ENCODE assay signal across 23 mouse cellular contexts in the genomic region with DNA sequence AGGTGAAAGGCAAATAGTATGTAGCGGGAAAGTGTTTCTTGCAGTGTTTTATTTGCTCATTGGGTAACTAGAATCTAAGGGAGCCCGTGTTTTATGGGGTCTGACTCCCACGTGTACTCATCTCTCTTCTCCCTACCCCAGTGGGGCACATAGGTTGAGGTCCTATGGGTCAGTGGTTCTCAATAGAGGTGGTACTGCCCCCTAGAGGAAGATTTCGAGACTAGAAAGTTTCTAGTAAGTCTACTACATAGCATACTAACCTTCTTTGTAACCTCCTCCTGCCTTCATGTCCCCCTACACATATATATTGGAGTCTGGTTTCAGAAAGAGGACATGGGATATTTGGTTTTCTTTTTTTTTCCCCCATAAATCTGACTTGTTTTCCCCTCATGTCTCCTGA. TPM values are rescaled to one million over a fixed set of nuclear protein-coding genes. Genes with fewer than 3 reads are reported as not detected.
DNase-seq lines count a peak whose midpoint lies in the region; ATAC-seq and TF ChIP-seq lines count a peak whose summit lies in the region.
"Had no signal": no experiment of that assay in that cellular context is flagged by ENCODE, and none has a peak within 500 bp of the region (broad histone marks: within the 10 kb centered on the region; RNA-seq: fewer than 3 reads in every experiment).

No protein-coding gene starts in this region.

- WGBS in intestine, postnatal 0 days: 70% methylated on average over 4 of the region's 4 CpGs
- WGBS in intestine, embryonic 15.5 days: 70% methylated on average over 4 of the region's 4 CpGs
- WGBS in hindbrain, embryonic 13.5 days: 85% methylated on average over 4 of the region's 4 CpGs

- no peak overlapping the region for H3K4me2 ChIP-seq in intestine, postnatal 0 days (replicated peaks; ENCODE audit: low read depth)
- no peak overlapping the region for H3K4me2 ChIP-seq in intestine, embryonic 15.5 days (replicated peaks)
- no peak overlapping the region for H3K4me2 ChIP-seq in CH12.LX (ENCODE audit: insufficient read depth, low read depth, poor library complexity, severe bottlenecking)
- H3K4me2 ChIP-seq in hindbrain, embryonic 13.5 days: no peak overlapping the region
- H3K4me2 ChIP-seq: forebrain, embryonic 13.5 days; heart, embryonic 13.5 days had no signal

- H3K27me3 ChIP-seq in intestine, postnatal 0 days (replicated peaks; ENCODE audit: control insufficient read depth, insufficient read depth, low read length): no peaks in the 10 kb centered on the region
- H3K27me3 ChIP-seq in intestine, embryonic 15.5 days (replicated peaks): no peaks in the 10 kb centered on the region
- no peaks in the 10 kb centered on the region for H3K27me3 ChIP-seq in CH12.LX (replicated peaks)
- H3K27me3 ChIP-seq in MEL (ENCODE audit: control insufficient read depth in 1 of 2, insufficient read depth in 2 of 2, low read length in 2 of 2): no peaks in the 10 kb centered on the region
- H3K27me3 ChIP-seq in splenic B cell, adult 2 months (ENCODE audit: control insufficient read depth, insufficient read depth, low read length, poor library complexity, severe bottlenecking): no peaks in the 10 kb centered on the region
- no peaks in the 10 kb centered on the region for H3K27me3 ChIP-seq in hindbrain, embryonic 13.5 days
- H3K27me3 ChIP-seq: forebrain, embryonic 13.5 days; heart, embryonic 13.5 days had no signal

- TF ChIP-seq CTCF in intestine, postnatal 0 days (IDR thresholded peaks at IDR 0.05; ENCODE audit: low read depth): peak; percentile 41; the same call in 1 of the 2 replicates
- TF ChIP-seq CTCF in CH12.LX (conservative IDR thresholded peaks at IDR 0.05 in 1 of 2, IDR thresholded peaks at IDR 0.05 in 1 of 2; ENCODE audit: low read depth in 2 of 2, low read length in 2 of 2) (peak; percentile 11 to 63; a peak in 2 of 4 replicates), MEL (IDR thresholded peaks at IDR 0.05 in 2 of 3, conservative IDR thresholded peaks at IDR 0.05 in 1 of 3; ENCODE audit: control insufficient read depth in 1 of 3, insufficient read depth in 1 of 3, low read depth in 2 of 3, low read length in 3 of 3, poor library complexity in 1 of 3, severe bottlenecking in 1 of 3) (peak in 2 of 3 experiments; percentile 25 to 51; a peak in 3 of 6 replicates)

- TF ChIP-seq RAD21 in CH12.LX (IDR thresholded peaks at IDR 0.05; ENCODE audit: low read depth, low read length) (peak; percentile 61), MEL (IDR thresholded peaks at IDR 0.05; ENCODE audit: low read depth, low read length) (peak; percentile 38)

- H3K27ac ChIP-seq in intestine, postnatal 0 days (ENCODE audit: low read depth, low read length): no peak overlapping the region
- H3K27ac ChIP-seq in intestine, embryonic 15.5 days: no peak overlapping the region
- H3K27ac ChIP-seq in CH12.LX (ENCODE audit: insufficient read depth, low read depth) (no peak overlapping the region), MEL (ENCODE audit: control insufficient read depth, low read depth, low read length) (no peak overlapping the region)
- H3K27ac ChIP-seq in hindbrain, embryonic 13.5 days: no peak overlapping the region
- H3K27ac ChIP-seq: embryonic facial prominence, embryonic 10.5 days; forebrain, embryonic 13.5 days; heart, embryonic 13.5 days had no signal

- no peaks in the 10 kb centered on the region for H3K9me3 ChIP-seq in intestine, postnatal 0 days (ENCODE audit: control insufficient read depth)
- H3K9me3 ChIP-seq in intestine, embryonic 15.5 days: no peaks in the 10 kb centered on the region
- H3K9me3 ChIP-seq in CH12.LX (replicated peaks; ENCODE audit: low read length) (no peaks in the 10 kb centered on the region), MEL (replicated peaks; ENCODE audit: insufficient read depth, low read length) (no peaks in the 10 kb centered on the region)
- no peaks in the 10 kb centered on the region for H3K9me3 ChIP-seq in hindbrain, embryonic 13.5 days
- H3K9me3 ChIP-seq: embryonic facial prominence, embryonic 10.5 days; forebrain, embryonic 13.5 days; heart, embryonic 13.5 days had no signal

- ATAC-seq in intestine, postnatal 0 days: no peak
- ATAC-seq in intestine, embryonic 15.5 days: no peak
- ATAC-seq in hindbrain, embryonic 13.5 days (ENCODE audit: low FRiP score): no peak
- ATAC-seq: forebrain, embryonic 13.5 days; forebrain, postnatal 0 days; hindbrain, embryonic 16.5 days; intestine, embryonic 16.5 days had no signal

- in situ Hi-C loops in CH12.LX (cut with MboI; ENCODE audit: low pct_ligation_motif_present, low pct_unique_long_range_greater_than_20kb, low sequenced_read_pairs): loop anchor here (25.0 kb wide), 1 partner anchor 331 kb away; the partner anchor contains the start of gene Cbr3

- H3K79me2 ChIP-seq in CH12.LX (replicated peaks; ENCODE audit: control insufficient read depth, extremely low read depth, insufficient read depth, poor library complexity, severe bottlenecking) (no peaks in the 10 kb centered on the region), MEL (ENCODE audit: control insufficient read depth, insufficient read depth, low read length, poor library complexity) (no peaks in the 10 kb centered on the region)

- no peaks in the 10 kb centered on the region for H3K36me3 ChIP-seq in intestine, postnatal 0 days (ENCODE audit: control insufficient read depth, insufficient read depth)
- H3K36me3 ChIP-seq in intestine, embryonic 15.5 days: no peaks in the 10 kb centered on the region
- peaks cover 0 to 8% of the 10 kb centered on the region in 2 experiments for H3K36me3 ChIP-seq in CH12.LX (replicated peaks in 1 of 2; ENCODE audit: control insufficient read depth in 1 of 2, insufficient read depth in 1 of 2, low read length in 1 of 2)
- H3K36me3 ChIP-seq in MEL (ENCODE audit: control insufficient read depth in 1 of 2, insufficient read depth in 2 of 2, low read length in 2 of 2): peaks cover 0 to under 1% of the 10 kb centered on the region in 2 experiments; a peak in 2 of 4 replicates
- H3K36me3 ChIP-seq in splenic B cell, adult 2 months (ENCODE audit: control insufficient read depth, insufficient read depth, low read length, poor library complexity, severe bottlenecking): no peaks in the 10 kb centered on the region
- H3K36me3 ChIP-seq in hindbrain, embryonic 13.5 days: no peaks in the 10 kb centered on the region
- H3K36me3 ChIP-seq: embryonic facial prominence, embryonic 10.5 days; heart, embryonic 13.5 days had no signal

- dilution Hi-C loops in CH12.LX (cut with MboI; ENCODE audit: extremely low pct_ligation_motif_present, extremely low pct_unique_long_range_greater_than_20kb, low sequenced_read_pairs): no loop called here

- TF ChIP-seq EP300 in CH12.LX (IDR thresholded peaks at IDR 0.05; ENCODE audit: low read length) (no peak), MEL (IDR thresholded peaks at IDR 0.05; ENCODE audit: low read depth in 1 of 2, low read length in 2 of 2) (no peak)

- no peak for DNase-seq in CH12.LX (ENCODE audit: extremely low read depth)
- peak; percentile 35 for DNase-seq in MEL (ENCODE audit: low read depth, low spot score)
- peak; percentile 13 for DNase-seq in splenic B cell, adult 2 months (ENCODE audit: low read depth, low spot score)
- DNase-seq in heart, adult 9 months (ENCODE audit: low spot score in 2 of 2): no peak
- DNase-seq: adrenal gland, postnatal 14 days; cerebellum, adult 18-20 months; cerebellum, adult 9-11 months; cerebellum, postnatal 36 days; forebrain, postnatal 0 days; gastrocnemius, postnatal 14 days; heart, postnatal 36 days had no signal

- H3K9ac ChIP-seq in intestine, postnatal 0 days (ENCODE audit: low read depth, low read length): no peak overlapping the region
- H3K9ac ChIP-seq in intestine, embryonic 15.5 days: no peak overlapping the region
- H3K9ac ChIP-seq in CH12.LX (ENCODE audit: insufficient read depth, low read depth): no peak overlapping the region
- H3K9ac ChIP-seq in MEL (ENCODE audit: control insufficient read depth, low read depth, low read length, poor library complexity, severe bottlenecking): no peak overlapping the region
- no peak overlapping the region for H3K9ac ChIP-seq in hindbrain, embryonic 13.5 days
- H3K9ac ChIP-seq: forebrain, embryonic 13.5 days; forebrain, postnatal 0 days; heart, embryonic 13.5 days had no signal

- H3K4me1 ChIP-seq in intestine, postnatal 0 days (replicated peaks; ENCODE audit: control insufficient read depth, insufficient read depth, low read length): no peaks in the 10 kb centered on the region
- H3K4me1 ChIP-seq in intestine, embryonic 15.5 days (replicated peaks): 0 out of 2 replicates have a peak, but pooled peaks cover 2% of the 10 kb centered on the region
- H3K4me1 ChIP-seq in CH12.LX (ENCODE audit: control insufficient read depth in 1 of 2, insufficient read depth in 2 of 2): peaks cover 14 to 46% of the 10 kb centered on the region in 2 experiments
- peaks cover 0 to 2% of the 10 kb centered on the region in 2 experiments; a peak in 2 of 4 replicates for H3K4me1 ChIP-seq in MEL (ENCODE audit: control insufficient read depth in 1 of 2, insufficient read depth in 2 of 2, low read length in 2 of 2)
- H3K4me1 ChIP-seq in hindbrain, embryonic 13.5 days (replicated peaks): no peaks in the 10 kb centered on the region
- H3K4me1 ChIP-seq: forebrain, embryonic 13.5 days; heart, embryonic 13.5 days had no signal

- no peak overlapping the region for H3K4me3 ChIP-seq in intestine, postnatal 0 days (ENCODE audit: low read depth, low read length)
- H3K4me3 ChIP-seq in intestine, embryonic 15.5 days (replicated peaks): no peak overlapping the region
- H3K4me3 ChIP-seq in CH12.LX (replicated peaks in 1 of 3; ENCODE audit: low read depth in 2 of 3, low read length in 2 of 3, poor library complexity in 1 of 3) (no peak overlapping the region), MEL (ENCODE audit: control insufficient read depth in 1 of 2, insufficient read depth in 1 of 2, low read depth in 2 of 2, low read length in 2 of 2) (no peak overlapping the region)
- no peak overlapping the region for H3K4me3 ChIP-seq in hindbrain, embryonic 13.5 days
- H3K4me3 ChIP-seq: embryonic facial prominence, embryonic 10.5 days; forebrain, embryonic 13.5 days; heart, embryonic 13.5 days had no signal

- TF ChIP-seq POLR2A in CH12.LX (IDR thresholded peaks at IDR 0.05; ENCODE audit: low read depth, low read length) (no peak), MEL (IDR thresholded peaks at IDR 0.05; ENCODE audit: control insufficient read depth in 1 of 2, insufficient read depth in 1 of 2, low read depth in 1 of 2, low read length in 2 of 2, poor library complexity in 1 of 2) (no peak)

TF ChIP-seq in MEL, 35 proteins besides CTCF, POLR2A, EP300 and RAD21 (continues in another document):
- peak; percentile 40 for TF ChIP-seq SMC3 (IDR thresholded peaks at IDR 0.05; ENCODE audit: low read depth, low read length)

RNA-seq across cellular contexts. Expression of gene Cldn14, which starts 9.3 kb away (rescaled TPM):
- 2.3 and 2.4 TPM in 2 replicates for polyA plus RNA-seq in intestine, postnatal 0 days (2015; fragmentation: Nextera tagmentation; extraction: Ambion mirVana)
- 0.74 and 0.96 TPM in 2 replicates for polyA plus RNA-seq in intestine, embryonic 15.5 days (2015; fragmentation: Nextera tagmentation; extraction: Ambion mirVana)
- total RNA-seq in CH12.LX (2012; rRNA removed) (0.25 and 0.38 TPM in 2 replicates), CH12.LX (2014; rRNA removed) (0.15 and 0.39 TPM in 2 replicates), MEL (2012; rRNA removed) (0.13 TPM in 1 of 2 replicates, not detected in the other)
- polyA plus RNA-seq in CH12.LX (2012; ENCODE audit: insufficient read length, low read depth) (0.21 and 0.71 TPM in 2 replicates), MEL (2012; ENCODE audit: insufficient read depth in 1 of 2, insufficient read length in 2 of 2, low read depth in 1 of 2, low replicate concordance in 2 of 2, missing spikeins in 1 of 2) (not detected)
- polyA plus RNA-seq in hindbrain, embryonic 13.5 days (2015; fragmentation: Nextera tagmentation; extraction: Ambion mirVana): not detected in 2 replicates
- total RNA-seq: forebrain, postnatal 0 days; gastrocnemius, adult 18-20 months; gastrocnemius, postnatal 14 days; heart, adult 8-10 months; heart, postnatal 36 days had no signal
- polyA plus RNA-seq: embryonic facial prominence, embryonic 10.5 days; forebrain, embryonic 13.5 days; forebrain, postnatal 0 days; heart, embryonic 13.5 days; heart, postnatal 0 days; hindbrain, embryonic 11.5 days; hindbrain, embryonic 16.5 days had no signal

Comparison
In these comparisons a context has a peak if more than half of its experiments do, and no peak if none do; other contexts are left out.
1. DNase-seq: peak in MEL (single experiment) and splenic B cell, adult 2 months (single experiment); none in CH12.LX (single experiment) and heart, adult 9 months (0 of 2).
2. Peak in every context shown above with its lines, with median percentiles within 50 percentile points of each other: CTCF ChIP-seq.